Mouse (Mus musculus): ENCODE measurements around the gene Rhox2h. TPM values are rescaled to one million over a fixed set of nuclear protein-coding genes. Genes with fewer than 3 reads are reported as not detected.
"Not testable (repeated sequence)": the region's sequence is repeated elsewhere in the genome, so short reads cannot be mapped to it uniquely, and the experiment has no call there.

The Rhox2h gene
- total RNA-seq (2022) = under 1 TPM in 2 of 4 experiments, not detected in 2; 0.63 to 0.72 TPM

- DNase-seq (ENCODE audit: low spot score) = not testable (repeated sequence)
These were observed at the start of gene Rhox2h for GRCm38 (mm10) chrX:37673177-37673576. Rhox2h (minus strand) TSS chrX:37673277.

GRCm38 (mm10) chrX:37701821-37702387 lies 28.8 kb upstream of the Rhox2h start:
- DNase-seq (ENCODE audit: low spot score) = no peak

- no peak for DNase-seq (ENCODE audit: low spot score)
These were observed 19.2 kb upstream of the Rhox2h start for GRCm38 (mm10) chrX:37692261-37692660.

- DNase-seq (ENCODE audit: low spot score) = no peak
These were observed 10.1 kb upstream of the Rhox2h start for GRCm38 (mm10) chrX:37683031-37683715.

GRCm38 (mm10) chrX:37668664-37669063 lies 4.4 kb downstream of the Rhox2h start, which contains the start of gene Rhox3h:
Rhox3h (minus strand) TSS chrX:37668764.
- DNase-seq (ENCODE audit: low spot score) = not testable (repeated sequence)

- DNase-seq (ENCODE audit: low spot score) = not testable (repeated sequence)
These were observed 21.9 kb downstream of the Rhox2h start, which contains the start of gene Rhox4g for GRCm38 (mm10) chrX:37651227-37651626. Rhox4g (minus strand) TSS chrX:37651327.

GRCm38 (mm10) chrX:37643370-37643769 lies 29.7 kb downstream of the Rhox2h start, which contains the start of gene Rhox2g:
Rhox2g (minus strand) TSS chrX:37643470.
- DNase-seq (ENCODE audit: low spot score) = not testable (repeated sequence)

- DNase-seq (ENCODE audit: low spot score) = not testable (repeated sequence)
These were observed 44.6 kb downstream of the Rhox2h start, which contains the start of gene Rhox3g for GRCm38 (mm10) chrX:37628512-37628911. Rhox3g (minus strand) TSS chrX:37628612.

Other genes with a start within 250 kb of the Rhox2h start
- gene Rhox4b, start 240.8 kb downstream of the Rhox2h start, total RNA-seq (2022) = not detected
- under 1 TPM in 1 of 4 experiments, not detected in 3; 0.85 TPM for gene Rhox2c, start 219.6 kb downstream of the Rhox2h start, total RNA-seq (2022)
- gene Rhox3c, start 214.7 kb downstream of the Rhox2h start, total RNA-seq (2022) = not detected
- gene Rhox4c, start 192.9 kb downstream of the Rhox2h start, total RNA-seq (2022) = not detected
- gene Rhox2d, start 179.8 kb downstream of the Rhox2h start, total RNA-seq (2022) = not detected
- not detected for gene Rhox4d, start 158.9 kb downstream of the Rhox2h start, total RNA-seq (2022)
- gene Rhox2e, start 142.8 kb downstream of the Rhox2h start, total RNA-seq (2022) = not detected
- not detected for gene Rhox3e, start 131.3 kb downstream of the Rhox2h start, total RNA-seq (2022)
- gene Rhox4e, start 115.9 kb downstream of the Rhox2h start, total RNA-seq (2022) = not detected
- not detected for gene Rhox2f, start 101.9 kb downstream of the Rhox2h start, total RNA-seq (2022)
- not detected for gene Rhox3f, start 92.3 kb downstream of the Rhox2h start, total RNA-seq (2022)
- gene Rhox4f, start 65.6 kb downstream of the Rhox2h start, total RNA-seq (2022) = not detected
- gene Rhox3g, start 44.7 kb downstream of the Rhox2h start, total RNA-seq (2022) = not detected
- not detected for gene Rhox2g, start 29.8 kb downstream of the Rhox2h start, total RNA-seq (2022)
- not detected for gene Rhox4g, start 21.9 kb downstream of the Rhox2h start, total RNA-seq (2022)
- not detected for gene Rhox3h, start 4.5 kb downstream of the Rhox2h start, total RNA-seq (2022)
- gene Rhox5, start 131.6 kb upstream of the Rhox2h start, total RNA-seq (2022) = 1 to 10 TPM in 3 of 4 experiments, under 1 TPM in 1; 0.60 to 3.8 (median 1.6) TPM
- not detected for gene Rhox6, start 153.6 kb upstream of the Rhox2h start, total RNA-seq (2022)
- gene Rhox7a, start 158.4 kb upstream of the Rhox2h start, total RNA-seq (2022) = not detected
- not detected for gene Rhox8, start 205.7 kb upstream of the Rhox2h start, total RNA-seq (2022)
- gene Rhox7b, start 224.0 kb upstream of the Rhox2h start, total RNA-seq (2022) = not detected
- gene Rhox9, start 228.5 kb upstream of the Rhox2h start, total RNA-seq (2022) = not detected

Data from heart, adult 8-10 months (tissue).